Mouse (Mus musculus) CH12F3 (cell line): Measurements from ENCODE around the gene Slc25a45.

ENCODE experiments used
- in situ Hi-C: fragments of 300-500 bp; cut with MboI; formaldehyde crosslinking; loops from 2 replicates; pipeline ENCODE4 v1.14.3; 2020; ENCODE audit warnings: low sequenced_read_pairs

The Slc25a45 gene

GRCm38 (mm10) chr19:5925311-5925855 lies 47.8 kb downstream of the Slc25a45 start:
- in situ Hi-C loops = no loop called here

GRCm38 (mm10) chr19:5927026-5927425 lies 49.4 kb downstream of the Slc25a45 start:
- in situ Hi-C loops = no loop called here

- in situ Hi-C loops = no loop called here
These were observed 49.9 kb downstream of the Slc25a45 start for GRCm38 (mm10) chr19:5927532-5927931.

GRCm38 (mm10) chr19:5928104-5928503 lies 50.5 kb downstream of the Slc25a45 start:
- in situ Hi-C loops = no loop called here

GRCm38 (mm10) chr19:5928546-5928945 lies 50.9 kb downstream of the Slc25a45 start:
- in situ Hi-C loops = no loop called here

- in situ Hi-C loops = no loop called here
These were observed 52.3 kb downstream of the Slc25a45 start for GRCm38 (mm10) chr19:5929634-5930596.

- in situ Hi-C loops = no loop called here
These were observed 57.7 kb downstream of the Slc25a45 start for GRCm38 (mm10) chr19:5935266-5935665.
